Mouse (Mus musculus) midbrain, embryonic 14.5 days (tissue): ENCODE measurements around the gene Gm36079. TPM values are rescaled to one million over a fixed set of nuclear protein-coding genes. Genes with fewer than 3 reads are reported as not detected.
"Not testable (repeated sequence)": the region's sequence is repeated elsewhere in the genome, so short reads cannot be mapped to it uniquely, and the experiment has no call there.

Experiments
- ATAC-seq: fragments of 200-750 bp; cut with Nextera tagmentation; 2 replicates; pipeline ENCODE4 v1.8.0; 2017; ENCODE audit warnings: moderate number of reproducible peaks, moderate library complexity; ENCODE audit not compliant: low FRiP score, low TSS enrichment
- DNase-seq: peaks from one replicate; pipeline ENCODE4 v3.0.0-alpha.2; 2015
- H3K27ac ChIP-seq: fragments of 300-500 bp; sonication (generic); replicated peaks from 2 replicates; pipeline ENCODE4 v1.5.1; 2014; ENCODE audit warnings: mild to moderate bottlenecking, low read depth, low read length, moderate library complexity
- H3K27me3 ChIP-seq: fragments of 300-500 bp; sonication (generic); 2 replicates; pipeline ENCODE4 v1.6.1; 2014; ENCODE audit warnings: low read length, control low read depth, mixed read lengths; ENCODE audit not compliant: control insufficient read depth, insufficient read depth
- H3K36me3 ChIP-seq: fragments of 300-500 bp; sonication (generic); 2 replicates; pipeline ENCODE4 v1.6.1; 2014; ENCODE audit warnings: low read length, control low read depth; ENCODE audit not compliant: control insufficient read depth, insufficient read depth
- H3K4me1 ChIP-seq: fragments of 300-500 bp; sonication (generic); 2 replicates; pipeline ENCODE4 v1.6.1; 2014; ENCODE audit warnings: mild to moderate bottlenecking, antibody characterized with exemption, low read length, control low read depth; ENCODE audit not compliant: control insufficient read depth, insufficient read depth
- H3K4me2 ChIP-seq: fragments of 300-500 bp; sonication (generic); 2 replicates; pipeline ENCODE4 v1.6.1; 2014; ENCODE audit warnings: mild to moderate bottlenecking, low read length, moderate library complexity
- H3K4me3 ChIP-seq: fragments of 300-500 bp; sonication (generic); replicated peaks from 2 replicates; pipeline ENCODE4 v1.5.1; 2014; ENCODE audit warnings: low read depth, low read length
- H3K9ac ChIP-seq: fragments of 300-500 bp; sonication (generic); replicated peaks from 2 replicates; pipeline ENCODE4 v1.6.1; 2014; ENCODE audit warnings: mild to moderate bottlenecking, low read length, moderate library complexity
- H3K9me3 ChIP-seq: fragments of 300-500 bp; sonication (generic); 2 replicates; pipeline ENCODE4 v1.6.1; 2016; ENCODE audit warnings: low read length, control low read depth, mixed read lengths; ENCODE audit not compliant: control insufficient read depth
- WGBS: fragments of 180-500 bp; shearing (Covaris S2); extraction: QIAGEN DNeasy Blood & Tissue Kit; methylation state at CpG from one replicate; pipeline ENCODE4 v1.1.7; 2014; 5-methylcytosine and 5-hydroxymethylcytosine counted together
- polyA plus RNA-seq: library from polyadenylated mRNA; unstranded; fragments of >200 nt; fragmentation: Nextera tagmentation; extraction: Ambion mirVana; gene quantifications from 2 replicates; pipeline ENCODE4 v1.2.1, GENCODE M21; 2014

The Gm36079 gene
- polyA plus RNA-seq: not detected in 2 replicates

GRCm38 (mm10) chr13:120026911-120027310 is at the start of gene Gm36079:
Gm36079 (minus strand) TSS chr13:120027011.
- H3K4me1 ChIP-seq, DNase-seq: not testable (repeated sequence)

DNA sequence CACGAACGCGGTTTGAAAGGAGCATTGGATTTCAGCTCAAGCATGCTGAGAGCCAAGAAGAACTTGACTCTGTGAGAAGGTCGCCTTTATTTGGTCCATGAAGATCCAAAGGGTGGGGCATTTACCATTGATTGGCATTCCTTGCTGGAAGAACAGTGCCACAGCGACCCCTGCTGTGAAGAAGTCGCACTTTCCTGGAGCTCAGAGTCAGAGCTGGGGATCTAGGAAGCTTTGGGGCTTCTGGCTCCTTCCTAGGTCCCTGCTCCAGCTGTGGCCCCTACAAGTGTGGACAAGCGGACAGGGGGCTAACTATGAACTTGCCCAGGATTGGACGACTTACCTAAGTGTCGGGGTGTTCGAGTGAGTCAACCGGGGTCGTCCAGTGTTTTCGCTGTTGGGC is 44.1 kb upstream of the Gm36079 start:
- not testable (repeated sequence) for H3K36me3 ChIP-seq, H3K9me3 ChIP-seq, H3K4me3 ChIP-seq, H3K4me1 ChIP-seq, H3K27ac ChIP-seq, H3K9ac ChIP-seq, ATAC-seq, DNase-seq, H3K4me2 ChIP-seq, H3K27me3 ChIP-seq
- no CpG with 5 or more reads among the region's 13 CpGs for WGBS

More at GRCm38 (mm10) chr13:120026911-120027310, at the start of gene Gm36079:
- not testable (repeated sequence) for ATAC-seq, H3K4me3 ChIP-seq, H3K27ac ChIP-seq, H3K9ac ChIP-seq, H3K9me3 ChIP-seq, H3K36me3 ChIP-seq, H3K27me3 ChIP-seq, H3K4me2 ChIP-seq
- WGBS: 0% methylated on average over 5 of the region's 17 CpGs

- H3K4me2 ChIP-seq, H3K27me3 ChIP-seq, H3K36me3 ChIP-seq, H3K4me1 ChIP-seq, H3K9me3 ChIP-seq, H3K4me3 ChIP-seq, H3K27ac ChIP-seq, H3K9ac ChIP-seq, DNase-seq, ATAC-seq: not testable (repeated sequence)
- no CpG with 5 or more reads among the region's 12 CpGs for WGBS
Measured at GRCm38 (mm10) chr13:120070012-120070598, 43.3 kb upstream of the Gm36079 start.

- not testable (repeated sequence) for H3K36me3 ChIP-seq, H3K4me1 ChIP-seq, H3K4me2 ChIP-seq, H3K9me3 ChIP-seq, H3K9ac ChIP-seq, H3K27me3 ChIP-seq, H3K27ac ChIP-seq, H3K4me3 ChIP-seq, DNase-seq
- WGBS: no CpG with 5 or more reads among the region's 22 CpGs
- ATAC-seq: 0 out of 2 replicates have a peak, but pooled peaks have one; percentile 48
Measured at GRCm38 (mm10) chr13:120063439-120064089, 36.8 kb upstream of the Gm36079 start.

- H3K4me1 ChIP-seq, H3K4me2 ChIP-seq, H3K4me3 ChIP-seq, ATAC-seq, H3K9me3 ChIP-seq, H3K27me3 ChIP-seq, DNase-seq, H3K9ac ChIP-seq, H3K36me3 ChIP-seq, H3K27ac ChIP-seq: not testable (repeated sequence)
- WGBS: no CpG with 5 or more reads among the region's 4 CpGs
Measured at GRCm38 (mm10) chr13:120062903-120063302, 36.1 kb upstream of the Gm36079 start.

GRCm38 (mm10) chr13:120052085-120052484 is 25.3 kb upstream of the Gm36079 start, which contains the start of gene Gm21188:
Gm21188 (minus strand) TSS chr13:120052194.
- H3K9me3 ChIP-seq, DNase-seq: not testable (repeated sequence)

DNA sequence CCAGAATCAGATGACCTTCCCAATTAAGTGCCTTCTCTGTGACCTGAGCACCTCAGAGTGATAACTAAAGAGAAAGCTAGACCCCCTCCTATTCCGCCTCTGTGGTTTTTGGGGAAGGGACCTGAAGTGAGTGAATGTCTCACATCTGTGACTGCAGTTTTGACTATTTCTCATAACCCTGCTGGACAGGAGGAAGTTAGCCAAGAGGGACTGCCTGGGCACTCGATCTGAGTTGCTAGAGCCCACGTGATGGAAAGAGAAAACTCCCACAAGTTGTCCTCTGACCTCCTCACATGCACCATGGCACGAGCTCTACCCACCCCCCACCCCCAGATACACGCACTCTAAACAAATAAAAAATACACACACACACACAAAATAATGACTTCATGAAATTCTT is 21.8 kb upstream of the Gm36079 start:
- not testable (repeated sequence) for H3K9me3 ChIP-seq, H3K4me1 ChIP-seq, H3K9ac ChIP-seq, H3K36me3 ChIP-seq, H3K27ac ChIP-seq, DNase-seq, ATAC-seq, H3K27me3 ChIP-seq, H3K4me3 ChIP-seq, H3K4me2 ChIP-seq
- WGBS: no CpG with 5 or more reads among the region's 5 CpGs

More at GRCm38 (mm10) chr13:120052085-120052484, 25.3 kb upstream of the Gm36079 start, which contains the start of gene Gm21188:
- not testable (repeated sequence) for H3K9ac ChIP-seq, H3K36me3 ChIP-seq, H3K27ac ChIP-seq, H3K4me1 ChIP-seq, H3K27me3 ChIP-seq, H3K4me3 ChIP-seq, ATAC-seq, H3K4me2 ChIP-seq

DNA sequence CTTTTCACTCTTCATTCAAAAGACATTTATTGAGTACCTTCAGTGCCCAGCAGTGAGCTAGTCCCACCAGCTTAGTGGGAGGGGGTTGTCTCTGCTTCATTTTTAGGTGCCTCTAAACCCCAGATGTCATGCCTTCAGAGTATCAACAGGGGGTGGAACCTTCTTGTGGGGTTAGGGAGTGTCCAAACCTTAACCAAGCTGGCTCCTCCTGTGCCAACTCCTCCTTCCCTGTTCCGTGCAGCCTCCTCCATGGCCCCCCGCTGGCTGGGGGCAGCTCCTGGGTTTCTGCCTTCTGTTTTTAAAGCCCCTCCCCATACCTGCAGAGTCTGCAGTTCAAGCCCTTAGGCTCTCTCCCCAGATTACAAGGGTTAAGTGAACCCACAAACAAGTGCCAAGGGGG is 21.4 kb upstream of the Gm36079 start:
- not testable (repeated sequence) for H3K4me3 ChIP-seq, H3K27ac ChIP-seq, H3K9me3 ChIP-seq, H3K4me2 ChIP-seq, DNase-seq, H3K36me3 ChIP-seq, H3K27me3 ChIP-seq, H3K9ac ChIP-seq, ATAC-seq, H3K4me1 ChIP-seq
- WGBS: no CpG with 5 or more reads among the region's 2 CpGs
